In the genomic region with DNA sequence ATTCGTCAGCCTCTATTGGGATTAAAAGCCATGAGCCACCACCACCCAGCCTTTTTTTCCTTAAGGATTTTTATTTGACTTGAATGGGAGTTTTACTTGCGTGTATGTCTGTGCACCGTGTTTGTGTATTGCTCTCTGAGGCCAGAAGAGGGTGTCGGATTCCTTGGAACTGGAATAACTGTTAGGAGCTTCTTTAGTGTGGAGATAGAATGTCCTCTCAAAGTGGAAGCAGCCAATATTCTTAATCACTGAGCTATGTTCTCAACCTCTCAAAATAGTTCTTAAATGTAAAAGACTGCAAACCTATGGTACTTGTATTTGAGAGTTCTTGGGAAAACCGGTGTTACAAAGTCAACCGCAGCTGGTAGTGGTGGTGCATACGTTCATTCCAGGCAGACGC, we compare ENCODE assay signal across 8 mouse cellular contexts. TPM values are rescaled to one million over a fixed set of nuclear protein-coding genes. Genes with fewer than 3 reads are reported as not detected.
DNase-seq lines count a peak whose midpoint lies in the region; ATAC-seq and TF ChIP-seq lines count a peak whose summit lies in the region.

No protein-coding gene starts in this region.

- no peak for ATAC-seq in G1E (ENCODE audit: extremely low read depth, insufficient number of reproducible peaks, low FRiP score, poor library complexity, severe bottlenecking)
- no peak for ATAC-seq in forebrain, embryonic 12.5 days (ENCODE audit: low FRiP score)
- no peak for ATAC-seq in kidney, embryonic 16.5 days (ENCODE audit: low FRiP score, low TSS enrichment)
- ATAC-seq in midbrain, embryonic 15.5 days (replicated peaks): no peak
- ATAC-seq in activated CD4-positive, CD25-positive, alpha-beta regulatory T cell, adult 4 months: no peak

- 35% methylated on average over 8 of the region's 8 CpGs for WGBS in forebrain, embryonic 12.5 days
- WGBS in kidney, embryonic 16.5 days: 25% methylated on average over 8 of the region's 8 CpGs
- 39% methylated on average over 8 of the region's 8 CpGs for WGBS in midbrain, embryonic 15.5 days

- peak overlapping the region; percentile 98 for H3K27ac ChIP-seq in forebrain, embryonic 12.5 days
- H3K27ac ChIP-seq in kidney, embryonic 16.5 days (ENCODE audit: low read length): peak overlapping the region; percentile 99
- peak overlapping the region; percentile 99 for H3K27ac ChIP-seq in midbrain, embryonic 15.5 days

- H3K4me1 ChIP-seq in G1E (ENCODE audit: insufficient read depth, low read depth, low read length): peaks cover 40% of the 10 kb centered on the region
- H3K4me1 ChIP-seq in forebrain, embryonic 12.5 days: peaks cover 22% of the 10 kb centered on the region
- peaks cover 20% of the 10 kb centered on the region for H3K4me1 ChIP-seq in kidney, embryonic 16.5 days (ENCODE audit: insufficient read depth, low read length)
- peaks cover 18% of the 10 kb centered on the region for H3K4me1 ChIP-seq in midbrain, embryonic 15.5 days

- no peak for TF ChIP-seq CTCF in G1E (IDR thresholded peaks at IDR 0.05; ENCODE audit: low read depth, low read length)

- no peaks in the 10 kb centered on the region for H3K27me3 ChIP-seq in G1E (ENCODE audit: insufficient read depth, low read length)
- H3K27me3 ChIP-seq in forebrain, embryonic 12.5 days: no peaks in the 10 kb centered on the region
- H3K27me3 ChIP-seq in kidney, embryonic 16.5 days (ENCODE audit: insufficient read depth, low read length): no peaks in the 10 kb centered on the region
- no peaks in the 10 kb centered on the region for H3K27me3 ChIP-seq in midbrain, embryonic 15.5 days (replicated peaks)

- H3K36me3 ChIP-seq in G1E (replicated peaks): peaks cover 22% of the 10 kb centered on the region
- H3K36me3 ChIP-seq in forebrain, embryonic 12.5 days (replicated peaks): peaks cover 15% of the 10 kb centered on the region
- H3K36me3 ChIP-seq in kidney, embryonic 16.5 days (ENCODE audit: insufficient read depth, low read length): peaks cover 7% of the 10 kb centered on the region; the same call in 1 of the 2 replicates
- peaks cover 5% of the 10 kb centered on the region for H3K36me3 ChIP-seq in midbrain, embryonic 15.5 days (replicated peaks)

- no peaks in the 10 kb centered on the region for H3K9me3 ChIP-seq in G1E (replicated peaks)
- H3K9me3 ChIP-seq in forebrain, embryonic 12.5 days: no peaks in the 10 kb centered on the region
- 0 out of 2 replicates have a peak, but pooled peaks cover 3% of the 10 kb centered on the region for H3K9me3 ChIP-seq in kidney, embryonic 16.5 days (ENCODE audit: low read length)
- no peaks in the 10 kb centered on the region for H3K9me3 ChIP-seq in midbrain, embryonic 15.5 days

- H3K9ac ChIP-seq in forebrain, embryonic 12.5 days: 0 out of 2 replicates have a peak overlapping the region, but pooled peaks have one; percentile 88
- H3K9ac ChIP-seq in kidney, embryonic 16.5 days (replicated peaks; ENCODE audit: low read length): peak overlapping the region; percentile 97
- peak overlapping the region; percentile 92; the same call in 1 of the 2 replicates for H3K9ac ChIP-seq in midbrain, embryonic 15.5 days

- H3K4me3 ChIP-seq in G1E (ENCODE audit: low read depth, low read length): peak overlapping the region; percentile 87
- peak overlapping the region; percentile 85 for H3K4me3 ChIP-seq in forebrain, embryonic 12.5 days (replicated peaks)
- peak overlapping the region; percentile 92 for H3K4me3 ChIP-seq in kidney, embryonic 16.5 days (ENCODE audit: low read length)
- H3K4me3 ChIP-seq in midbrain, embryonic 15.5 days: peak overlapping the region; percentile 78

- DNase-seq in cerebellum, adult 11-12 months: peak; percentile 37
- DNase-seq in cerebellum, adult 11 months: no peak
- DNase-seq in G1E (ENCODE audit: low spot score): no peak
- no peak for DNase-seq in thymus, postnatal 10 days (ENCODE audit: low spot score in 2 of 2)

- peak overlapping the region; percentile 66 for H3K4me2 ChIP-seq in forebrain, embryonic 12.5 days
- H3K4me2 ChIP-seq in kidney, embryonic 16.5 days (replicated peaks; ENCODE audit: low read depth, low read length): peak overlapping the region; percentile 54
- H3K4me2 ChIP-seq in midbrain, embryonic 15.5 days: peak overlapping the region; percentile 49

RNA-seq across cellular contexts. Expression of a gene that starts 0.5 kb away (rescaled TPM):
- total RNA-seq in G1E (2014; fragmentation: Nextera tagmentation) (79.0 and 107 TPM in 2 replicates), G1E (2017) (14.4 and 14.8 TPM in 2 replicates)
- polyA plus RNA-seq in G1E (2012): 35.7 and 48.5 TPM in 2 replicates
- 87.4 and 92.1 TPM in 2 replicates for polyA plus RNA-seq in forebrain, embryonic 12.5 days (2016; fragmentation: Nextera tagmentation; extraction: Ambion mirVana)
- 39.6 and 44.1 TPM in 2 replicates for polyA plus RNA-seq in kidney, embryonic 16.5 days (2015; fragmentation: Nextera tagmentation; extraction: Ambion mirVana)
- 60.4 and 68.0 TPM in 2 replicates for polyA plus RNA-seq in midbrain, embryonic 15.5 days (2015; fragmentation: Nextera tagmentation; extraction: Ambion mirVana)
- 10 to 100 TPM in 1 of 2 experiments, 1 to 10 TPM in 1; 8.1 to 10.9 TPM for polyA plus RNA-seq in activated CD4-positive, CD25-positive, alpha-beta regulatory T cell, adult 4 months (2017; shearing (Covaris generic))

RNA-seq across cellular contexts. Expression of a gene that starts 8.1 kb away (rescaled TPM):
- 70.0 and 72.9 TPM in 2 replicates for total RNA-seq in G1E (2014; fragmentation: Nextera tagmentation)
- 4.5 and 5.0 TPM in 2 replicates for total RNA-seq in G1E (2017)
- 23.1 and 24.8 TPM in 2 replicates for polyA plus RNA-seq in G1E (2012)
- polyA plus RNA-seq in forebrain, embryonic 12.5 days (2016; fragmentation: Nextera tagmentation; extraction: Ambion mirVana): 16.4 and 16.8 TPM in 2 replicates
- polyA plus RNA-seq in kidney, embryonic 16.5 days (2015; fragmentation: Nextera tagmentation; extraction: Ambion mirVana): 16.2 and 22.4 TPM in 2 replicates
- polyA plus RNA-seq in midbrain, embryonic 15.5 days (2015; fragmentation: Nextera tagmentation; extraction: Ambion mirVana): 17.4 and 17.5 TPM in 2 replicates
- 10 to 100 TPM; 19.2 to 20.0 TPM for polyA plus RNA-seq in activated CD4-positive, CD25-positive, alpha-beta regulatory T cell, adult 4 months (2017; shearing (Covaris generic))

RNA-seq across cellular contexts. Expression of a gene that starts 32.2 kb away (rescaled TPM):
- total RNA-seq in G1E (2014; fragmentation: Nextera tagmentation): 289 and 345 TPM in 2 replicates
- 13.5 and 16.3 TPM in 2 replicates for total RNA-seq in G1E (2017)
- polyA plus RNA-seq in G1E (2012): 457 and 458 TPM in 2 replicates
- polyA plus RNA-seq in forebrain, embryonic 12.5 days (2016; fragmentation: Nextera tagmentation; extraction: Ambion mirVana): 10.4 and 12.3 TPM in 2 replicates
- polyA plus RNA-seq in kidney, embryonic 16.5 days (2015; fragmentation: Nextera tagmentation; extraction: Ambion mirVana): 12.2 and 13.1 TPM in 2 replicates
- polyA plus RNA-seq in midbrain, embryonic 15.5 days (2015; fragmentation: Nextera tagmentation; extraction: Ambion mirVana): 13.8 and 15.9 TPM in 2 replicates
- 10 to 100 TPM; 17.9 to 25.0 TPM for polyA plus RNA-seq in activated CD4-positive, CD25-positive, alpha-beta regulatory T cell, adult 4 months (2017; shearing (Covaris generic))

RNA-seq across cellular contexts. Expression of a gene that starts 49.9 kb away (rescaled TPM):
- not detected in 2 replicates for total RNA-seq in G1E (2014; fragmentation: Nextera tagmentation)
- 0.87 and 3.2 TPM in 2 replicates for total RNA-seq in G1E (2017)
- polyA plus RNA-seq in G1E (2012): 1.5 and 2.5 TPM in 2 replicates
- 4.2 and 4.7 TPM in 2 replicates for polyA plus RNA-seq in forebrain, embryonic 12.5 days (2016; fragmentation: Nextera tagmentation; extraction: Ambion mirVana)
- polyA plus RNA-seq in kidney, embryonic 16.5 days (2015; fragmentation: Nextera tagmentation; extraction: Ambion mirVana): 10.5 and 10.6 TPM in 2 replicates
- polyA plus RNA-seq in midbrain, embryonic 15.5 days (2015; fragmentation: Nextera tagmentation; extraction: Ambion mirVana): 5.7 and 6.3 TPM in 2 replicates
- 10 to 100 TPM; 52.4 to 58.5 TPM for polyA plus RNA-seq in activated CD4-positive, CD25-positive, alpha-beta regulatory T cell, adult 4 months (2017; shearing (Covaris generic))

RNA-seq across cellular contexts. Expression of a gene that starts 51.8 kb away (rescaled TPM):
- total RNA-seq in G1E (2014; fragmentation: Nextera tagmentation): 115 and 137 TPM in 2 replicates
- 19.3 and 27.6 TPM in 2 replicates for total RNA-seq in G1E (2017)
- polyA plus RNA-seq in G1E (2012): 54.2 and 63.5 TPM in 2 replicates
- 63.0 and 64.7 TPM in 2 replicates for polyA plus RNA-seq in forebrain, embryonic 12.5 days (2016; fragmentation: Nextera tagmentation; extraction: Ambion mirVana)
- 41.9 and 47.2 TPM in 2 replicates for polyA plus RNA-seq in kidney, embryonic 16.5 days (2015; fragmentation: Nextera tagmentation; extraction: Ambion mirVana)
- 40.5 TPM in 2 replicates for polyA plus RNA-seq in midbrain, embryonic 15.5 days (2015; fragmentation: Nextera tagmentation; extraction: Ambion mirVana)
- 100 to 1,000 TPM; 137 to 165 TPM for polyA plus RNA-seq in activated CD4-positive, CD25-positive, alpha-beta regulatory T cell, adult 4 months (2017; shearing (Covaris generic))

Comparison
In these comparisons a context has a peak if more than half of its experiments do, and no peak if none do; other contexts are left out.
1. RNA of a gene that starts 32.2 kb away (polyA plus RNA-seq): 457 to 458 TPM in G1E; 17.9 to 25.0 TPM in activated CD4-positive, CD25-positive, alpha-beta regulatory T cell, adult 4 months, 13.8 to 15.9 TPM in midbrain, embryonic 15.5 days, 10.4 to 12.3 TPM in forebrain, embryonic 12.5 days and 12.2 to 13.1 TPM in kidney, embryonic 16.5 days; every median in the first group is over 10 times any median in the second.
2. Peak in every context shown above with its lines, with median percentiles within 50 percentile points of each other: H3K4me3 ChIP-seq, H3K27ac ChIP-seq, H3K4me2 ChIP-seq and H3K9ac ChIP-seq.